Mouse (Mus musculus): ENCODE data around the gene Gsg1l.
A peak's percentile ranks its signal among the peaks of the same experiment; 100 is the strongest.

Gene Gsg1l

DNA sequence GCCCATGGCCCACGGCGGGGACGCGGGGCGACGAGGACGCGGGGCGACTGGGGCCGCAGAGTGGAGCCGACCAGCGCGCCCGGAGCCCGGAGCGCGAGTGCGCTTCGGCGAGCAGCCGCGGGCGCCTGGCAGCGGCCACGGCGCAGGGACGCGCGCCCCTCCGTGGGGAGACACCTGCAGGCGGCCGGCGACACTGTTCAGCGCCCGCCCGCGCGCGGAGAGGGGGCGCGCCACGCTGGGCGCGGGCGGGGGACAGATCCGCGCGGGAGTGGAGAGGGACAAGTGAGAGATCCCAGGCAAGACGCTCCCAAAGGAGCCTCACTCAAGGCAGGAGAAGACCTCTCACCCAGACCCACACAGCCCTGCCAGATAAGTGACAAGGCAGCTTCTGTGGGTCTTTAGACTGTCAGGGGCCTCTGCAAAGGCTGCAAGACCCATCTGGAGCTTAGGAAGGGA lies at the start of gene Gsg1l:
TSS of gene Gsg1l (minus strand) at position 126 of the 456 bp plus-strand sequence.
- DNase-seq (ENCODE audit: low read depth, low spot score) = no peak

GRCm38 (mm10) chr7:126127673-126128072 lies 45.5 kb upstream of the Gsg1l start:
- no peak for DNase-seq (ENCODE audit: low read depth, low spot score)

DNA sequence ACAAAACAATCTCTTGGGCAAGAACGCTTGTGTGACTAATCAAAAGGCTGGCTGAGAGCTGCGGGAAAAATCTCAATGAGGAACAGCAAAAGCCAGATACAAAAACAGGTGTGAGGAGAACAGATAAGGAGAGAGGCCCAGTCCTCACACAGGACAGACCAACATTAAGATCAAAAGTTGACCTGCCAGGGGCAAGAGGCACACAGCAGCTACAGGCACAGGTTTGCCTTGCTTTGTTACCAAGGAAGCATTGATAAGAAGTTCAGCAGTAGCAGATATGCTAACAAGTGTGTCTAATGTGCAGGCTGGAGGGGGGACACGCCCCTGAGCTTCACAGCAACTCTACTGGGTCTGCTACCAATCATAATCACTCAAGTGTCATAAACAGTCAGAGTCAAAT lies 44.3 kb upstream of the Gsg1l start:
- DNase-seq (ENCODE audit: low read depth, low spot score) = no peak

DNA sequence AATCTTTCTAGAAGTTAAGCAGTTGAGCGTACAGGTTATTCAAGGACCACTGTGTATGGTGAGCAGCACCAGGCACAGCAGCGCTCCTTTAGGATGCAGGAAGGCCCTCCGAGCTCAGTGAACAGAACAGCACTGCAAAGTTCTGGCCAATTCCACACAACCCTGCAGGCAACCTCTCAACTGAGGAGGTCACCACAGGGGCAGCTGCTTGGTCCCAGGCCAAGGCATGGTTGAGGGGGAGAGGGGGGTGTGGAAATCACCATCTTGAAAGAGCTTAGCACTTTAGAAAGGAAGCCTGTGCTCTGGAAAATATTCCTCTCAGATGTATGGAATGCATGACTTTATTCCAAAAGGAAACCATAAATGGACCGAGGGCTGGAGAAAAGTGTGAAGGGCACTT lies 39.3 kb upstream of the Gsg1l start:
- no peak for DNase-seq (ENCODE audit: low read depth, low spot score)

GRCm38 (mm10) chr7:126119819-126120218 lies 37.6 kb upstream of the Gsg1l start:
- DNase-seq (ENCODE audit: low read depth, low spot score) = no peak

DNA sequence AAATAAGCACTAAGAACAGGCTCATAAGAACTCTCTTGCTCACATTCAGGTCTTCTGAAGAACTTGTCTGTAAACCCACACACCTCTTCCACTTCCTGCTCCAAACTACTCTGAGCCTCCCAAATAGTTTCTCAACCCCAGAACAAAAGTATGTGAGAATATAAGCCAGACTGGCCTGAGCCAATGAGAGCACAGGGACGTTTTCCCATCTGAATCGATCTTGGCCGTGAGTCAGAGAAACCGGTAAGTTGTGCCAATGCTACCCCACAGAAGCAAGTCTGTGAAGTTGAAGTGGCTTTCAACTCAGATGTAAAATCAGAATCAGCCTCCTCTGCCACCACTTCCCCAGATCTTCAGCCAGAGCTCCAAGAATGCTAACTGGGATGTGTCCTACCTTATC lies 31.1 kb upstream of the Gsg1l start:
- no peak for DNase-seq (ENCODE audit: low read depth, low spot score)

- DNase-seq (ENCODE audit: low read depth, low spot score) = no peak
Observed at GRCm38 (mm10) chr7:126111230-126111629, 29.0 kb upstream of the Gsg1l start.

GRCm38 (mm10) chr7:126109898-126110297 lies 27.7 kb upstream of the Gsg1l start:
- DNase-seq (ENCODE audit: low read depth, low spot score) = no peak

- DNase-seq (ENCODE audit: low read depth, low spot score) = no peak
Observed at GRCm38 (mm10) chr7:126100440-126100839, 18.2 kb upstream of the Gsg1l start.

GRCm38 (mm10) chr7:126099835-126100234 lies 17.6 kb upstream of the Gsg1l start:
- no peak for DNase-seq (ENCODE audit: low read depth, low spot score)

- DNase-seq (ENCODE audit: low read depth, low spot score) = no peak
Observed at GRCm38 (mm10) chr7:126099163-126099775, 17.1 kb upstream of the Gsg1l start.

DNA sequence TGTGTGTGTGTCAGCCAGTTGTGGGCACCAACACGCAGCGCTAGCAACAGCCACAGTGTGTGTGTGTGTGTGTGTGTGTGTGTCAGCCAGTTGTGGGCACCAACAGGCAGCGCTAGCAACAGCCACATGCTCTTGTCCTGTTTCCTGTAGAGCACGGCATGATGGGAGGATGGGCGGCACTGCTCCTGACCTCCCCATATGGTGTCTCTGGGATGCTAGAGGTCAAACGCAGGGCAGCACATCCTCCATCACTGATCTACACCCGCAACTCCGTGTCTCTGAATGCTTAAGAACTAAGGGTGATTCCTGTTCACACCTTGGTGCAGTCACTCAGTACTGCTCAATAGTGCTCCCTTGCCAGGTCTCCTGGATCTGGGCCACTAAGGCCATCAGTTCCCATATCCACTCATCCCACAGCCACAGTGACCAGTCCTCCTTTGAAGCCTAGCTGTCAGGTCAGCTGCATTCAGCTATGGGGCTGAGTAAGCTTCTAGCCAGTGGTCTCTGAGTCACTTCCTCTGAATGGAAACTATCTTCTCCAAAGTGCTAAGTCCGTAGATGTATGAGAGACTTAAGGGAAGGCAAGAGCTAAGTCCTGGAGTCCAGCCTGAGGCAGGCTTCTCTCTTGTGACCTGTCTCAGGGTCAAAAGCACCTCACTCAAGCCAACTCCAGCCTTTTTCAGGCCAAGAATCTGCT lies 15.2 kb upstream of the Gsg1l start:
- no peak for DNase-seq (ENCODE audit: low read depth, low spot score)

DNA sequence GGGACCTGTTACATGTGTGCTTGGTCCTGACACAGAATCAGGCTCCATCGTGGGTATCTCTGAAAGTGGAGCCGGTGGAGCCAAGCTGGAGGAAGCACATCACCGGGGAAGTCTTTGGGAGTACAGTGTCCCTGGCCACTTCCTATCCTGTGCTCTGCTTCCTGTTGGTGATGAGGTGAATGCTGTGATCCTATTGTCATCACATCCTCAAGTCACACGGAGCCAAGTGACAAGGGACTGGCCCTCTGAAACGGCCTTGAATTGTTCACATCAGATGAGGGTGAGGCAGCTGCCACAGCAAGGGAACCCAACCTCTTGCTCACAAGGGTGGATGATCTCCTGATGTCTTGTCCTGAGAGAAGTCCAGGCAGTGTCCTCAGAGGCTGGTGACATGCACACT lies 14.4 kb upstream of the Gsg1l start:
- no peak for DNase-seq (ENCODE audit: low read depth, low spot score)

GRCm38 (mm10) chr7:126094738-126095137 lies 12.5 kb upstream of the Gsg1l start:
- no peak for DNase-seq (ENCODE audit: low read depth, low spot score)

GRCm38 (mm10) chr7:126093162-126093561 lies 11.0 kb upstream of the Gsg1l start:
- DNase-seq (ENCODE audit: low read depth, low spot score) = no peak

DNA sequence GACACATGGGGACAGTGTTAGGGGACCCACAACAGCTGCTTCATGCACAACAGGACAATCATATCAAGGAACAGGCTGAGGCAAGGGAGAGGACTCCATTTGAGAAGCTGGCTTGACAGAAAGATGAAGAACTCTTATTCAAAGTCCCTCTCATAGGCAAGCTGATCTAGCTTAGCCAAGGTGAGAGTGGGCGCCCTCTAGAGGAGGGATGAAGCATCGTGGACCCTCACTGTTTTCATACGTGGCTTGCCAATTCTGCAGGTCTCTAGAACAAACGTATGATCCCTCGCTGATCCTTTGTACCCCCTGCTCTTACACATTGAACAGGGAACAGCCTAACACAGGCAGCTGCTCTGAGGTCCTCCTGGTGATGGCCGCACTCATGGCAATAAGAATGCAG lies 7.6 kb upstream of the Gsg1l start:
- DNase-seq (ENCODE audit: low read depth, low spot score) = peak; percentile 71

GRCm38 (mm10) chr7:126088155-126088554 lies 5.9 kb upstream of the Gsg1l start:
- DNase-seq (ENCODE audit: low read depth, low spot score) = no peak

GRCm38 (mm10) chr7:126087602-126088001 lies 5.4 kb upstream of the Gsg1l start:
- no peak for DNase-seq (ENCODE audit: low read depth, low spot score)

DNA sequence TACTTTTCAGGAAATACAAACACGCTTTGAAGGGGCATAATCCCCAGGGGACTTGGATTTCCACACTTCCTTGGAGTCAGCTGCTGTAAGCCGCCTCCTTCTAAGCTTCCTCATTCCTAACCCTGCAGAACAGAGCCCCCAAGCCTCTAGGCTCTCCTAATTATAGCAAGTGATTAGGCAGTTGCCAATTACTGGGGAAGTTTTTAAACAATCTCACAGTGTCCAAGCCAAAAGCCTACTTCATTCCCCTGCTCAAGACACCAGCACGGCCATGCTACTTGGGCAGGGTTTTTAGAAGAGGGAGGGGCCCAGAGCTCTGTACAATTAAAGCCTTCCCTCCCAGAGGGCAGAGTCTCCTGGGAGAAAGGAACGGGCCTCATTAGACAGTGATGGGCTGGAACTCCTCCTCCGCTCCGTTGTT lies 4.1 kb upstream of the Gsg1l start:
- no peak for DNase-seq (ENCODE audit: low read depth, low spot score)

DNA sequence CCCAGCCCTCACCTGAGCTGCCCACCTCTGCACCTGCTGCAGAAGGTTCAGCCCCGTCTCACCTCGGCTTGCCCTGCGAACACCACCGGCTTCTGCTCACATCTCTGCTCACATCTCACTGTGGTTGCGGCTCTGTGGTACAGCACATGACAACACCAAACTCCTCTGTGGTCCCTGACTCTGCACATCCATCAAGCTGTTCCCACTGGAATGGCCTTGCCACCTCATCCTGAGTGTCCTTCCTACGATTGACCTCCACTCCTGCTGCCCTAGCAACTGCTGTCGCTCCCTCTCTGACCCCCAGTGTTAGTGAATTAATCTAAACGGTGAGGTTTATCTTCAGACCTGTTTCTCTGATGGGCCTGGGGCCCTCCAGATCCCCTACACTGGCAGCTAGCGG lies 2.9 kb upstream of the Gsg1l start:
- DNase-seq (ENCODE audit: low read depth, low spot score) = no peak

- no peak for DNase-seq (ENCODE audit: low read depth, low spot score)
Observed at GRCm38 (mm10) chr7:126083980-126084348, 1.8 kb upstream of the Gsg1l start.

DNA sequence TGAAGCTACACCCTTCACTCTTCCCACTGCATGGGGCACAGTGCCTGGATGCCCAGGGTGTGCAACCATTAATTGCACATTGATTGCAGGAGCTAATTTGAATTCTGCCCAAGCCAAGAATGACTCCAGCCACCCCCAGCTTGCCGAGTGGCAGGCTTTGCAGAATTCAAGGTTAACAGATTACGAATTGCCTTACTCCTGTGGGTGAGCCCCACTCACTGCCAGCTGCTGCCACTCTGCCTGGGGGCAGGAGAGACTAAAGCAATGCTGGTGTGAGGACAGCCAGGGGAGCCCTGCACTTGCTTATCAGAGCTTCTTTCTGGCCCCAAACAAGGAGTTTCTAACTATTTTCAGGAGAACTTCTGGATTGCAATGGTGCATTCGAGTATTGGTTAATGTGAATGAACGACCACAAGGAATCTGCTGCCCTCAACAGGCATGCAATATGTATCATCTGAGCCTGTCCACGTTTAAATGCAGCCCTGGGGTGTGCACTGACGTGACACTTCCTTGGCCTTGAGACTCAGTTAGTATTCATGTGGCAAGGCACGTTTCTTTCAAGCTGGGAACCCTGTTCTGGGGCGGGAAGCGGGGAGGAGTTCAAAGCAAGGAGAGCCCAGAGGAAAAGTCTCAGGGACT lies 1.2 kb upstream of the Gsg1l start:
- DNase-seq (ENCODE audit: low read depth, low spot score) = no peak

DNA sequence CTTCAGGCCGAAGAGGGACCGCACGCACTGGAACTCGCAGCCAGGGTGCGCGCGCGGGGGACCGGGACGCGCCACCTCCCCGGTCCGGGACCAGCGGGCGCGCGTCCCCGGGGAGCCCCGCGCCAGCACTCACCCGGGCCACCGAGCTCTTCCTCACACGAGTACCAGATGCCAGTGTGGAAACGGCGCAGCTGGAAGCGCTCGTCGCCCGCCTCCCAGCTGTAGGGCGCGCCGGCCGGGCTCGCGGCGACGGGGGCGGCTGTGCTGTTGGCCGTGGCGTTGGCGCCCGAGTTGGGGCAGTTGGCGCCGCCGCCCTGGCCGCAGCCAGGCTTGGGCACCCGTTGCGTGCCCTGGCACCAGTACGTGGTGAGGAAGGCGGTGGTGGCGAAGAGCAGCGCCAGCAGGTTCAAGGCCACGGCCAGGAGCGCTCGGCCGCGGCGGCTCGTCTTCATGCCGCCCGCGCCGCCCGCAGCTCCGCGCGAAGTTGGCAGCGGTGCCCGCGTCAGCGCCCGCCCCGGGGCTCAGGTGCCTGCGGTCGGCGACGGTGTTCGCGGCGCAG lies 405 bp downstream of the Gsg1l start:
- DNase-seq (ENCODE audit: low read depth, low spot score) = no peak
